Mouse (Mus musculus) liver, embryonic 12.5 days (tissue): ENCODE results near the gene Zmym6. TPM values are rescaled to one million over a fixed set of nuclear protein-coding genes. Genes with fewer than 3 reads are reported as not detected.
"Not testable (repeated sequence)": the region's sequence is repeated elsewhere in the genome, so short reads cannot be mapped to it uniquely, and the experiment has no call there.

Source experiments
- ATAC-seq: fragments of 200-750 bp; cut with Nextera tagmentation; 2 replicates; pipeline ENCODE4 v1.8.0; 2017; ENCODE audit warnings: moderate number of reproducible peaks, mild to moderate bottlenecking, moderate library complexity
- H3K27ac ChIP-seq: fragments of 300-500 bp; sonication (generic); 2 replicates; pipeline ENCODE4 v1.5.1; 2016; ENCODE audit warnings: mild to moderate bottlenecking
- H3K27me3 ChIP-seq: fragments of 300-500 bp; sonication (generic); replicated peaks from 2 replicates; pipeline ENCODE4 v1.6.1; 2016; ENCODE audit warnings: mild to moderate bottlenecking, moderate library complexity
- H3K36me3 ChIP-seq: fragments of 300-500 bp; sonication (generic); 2 replicates; pipeline ENCODE4 v1.6.1; 2016; ENCODE audit warnings: mild to moderate bottlenecking, moderate library complexity
- H3K4me1 ChIP-seq: fragments of 300-500 bp; sonication (generic); 2 replicates; pipeline ENCODE4 v1.6.1; 2016
- H3K4me2 ChIP-seq: fragments of 300-500 bp; sonication (generic); 2 replicates; pipeline ENCODE4 v1.6.1; 2016; ENCODE audit warnings: mild to moderate bottlenecking, moderate library complexity
- H3K4me3 ChIP-seq: fragments of 300-500 bp; sonication (generic); 2 replicates; pipeline ENCODE4 v1.5.1; 2016; ENCODE audit warnings: mild to moderate bottlenecking, moderate library complexity
- H3K9ac ChIP-seq: fragments of 300-500 bp; sonication (generic); 2 replicates; pipeline ENCODE4 v1.6.1; 2016; ENCODE audit warnings: mild to moderate bottlenecking, moderate library complexity
- H3K9me3 ChIP-seq: fragments of 300-500 bp; sonication (generic); replicated peaks from 2 replicates; pipeline ENCODE4 v1.6.1; 2016; ENCODE audit warnings: mild to moderate bottlenecking, moderate library complexity
- WGBS: fragments of 180-500 bp; shearing (Covaris S2); methylation state at CpG from one replicate; pipeline ENCODE4 v1.1.7; 2016; ENCODE audit not compliant: insufficient replicate concordance; 5-methylcytosine and 5-hydroxymethylcytosine counted together
- polyA plus RNA-seq: library from polyadenylated mRNA; unstranded; fragments of >200 nt; fragmentation: Nextera tagmentation; extraction: Ambion mirVana; gene quantifications from 2 replicates; pipeline ENCODE4 v1.2.1, GENCODE M21; 2016

Zmym6 gene
- polyA plus RNA-seq, 1 experiment from 2014 or later, result 5.6 TPM

DNA sequence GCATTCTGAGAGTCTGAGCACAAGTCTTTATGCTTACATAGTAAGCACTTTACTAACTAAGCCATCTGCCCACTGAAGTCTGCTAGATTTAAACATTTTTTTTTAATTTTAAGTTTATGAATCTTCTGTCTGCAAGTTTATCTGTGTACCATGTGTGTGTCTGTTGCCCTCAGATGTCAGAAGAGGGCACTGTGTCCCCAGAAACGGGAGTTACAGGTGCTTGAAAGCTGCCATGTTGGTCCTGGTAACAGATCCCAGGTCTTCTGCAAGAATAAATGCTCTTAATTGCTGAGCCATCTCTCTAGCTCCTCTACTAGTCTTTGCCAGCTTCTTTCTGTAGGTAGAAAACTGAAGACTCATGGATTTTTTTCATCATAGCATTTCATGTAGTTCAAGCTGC lies 2.3 kb upstream of the Zmym6 start:
- peaks cover 14% of the 10 kb centered on the region for H3K4me1 ChIP-seq
- ATAC-seq, result no peak
- H3K9me3 ChIP-seq, result no peaks in the 10 kb centered on the region
- no peak overlapping the region for H3K9ac ChIP-seq
- H3K36me3 ChIP-seq, result no peaks in the 10 kb centered on the region
- H3K4me2 ChIP-seq, result no peak overlapping the region
- H3K27ac ChIP-seq, result no peak overlapping the region
- 59% methylated on average over 1 of the region's 1 CpGs for WGBS
- no peaks in the 10 kb centered on the region for H3K27me3 ChIP-seq
- no peak overlapping the region for H3K4me3 ChIP-seq

DNA sequence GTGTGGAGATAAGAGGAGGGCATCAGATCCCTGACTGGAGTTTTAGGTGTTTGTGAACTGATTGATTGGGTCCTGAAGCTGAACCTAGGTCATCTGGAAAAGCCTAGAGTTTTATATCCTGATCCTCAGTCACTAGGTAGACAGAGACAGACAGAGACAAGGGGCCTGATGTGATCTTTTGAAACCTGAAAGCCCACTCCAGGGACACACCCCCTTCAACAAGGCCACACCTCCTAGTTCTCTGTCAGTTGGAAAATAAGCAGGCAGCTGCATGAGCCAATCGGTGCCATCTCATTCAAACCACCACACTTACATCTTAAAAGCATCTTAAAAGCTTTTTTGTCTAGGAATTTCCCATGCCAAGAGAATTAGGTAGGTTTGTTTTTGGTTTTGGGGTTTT lies 3.6 kb downstream of the Zmym6 start:
- H3K4me2 ChIP-seq, result no peak overlapping the region
- no peak for ATAC-seq
- H3K4me3 ChIP-seq, result no peak overlapping the region
- no peak overlapping the region for H3K27ac ChIP-seq
- peaks cover 14% of the 10 kb centered on the region for H3K4me1 ChIP-seq
- H3K9me3 ChIP-seq, result no peaks in the 10 kb centered on the region
- WGBS, result 38% methylated on average over 1 of the region's 1 CpGs
- no peak overlapping the region for H3K9ac ChIP-seq
- no peaks in the 10 kb centered on the region for H3K36me3 ChIP-seq
- no peaks in the 10 kb centered on the region for H3K27me3 ChIP-seq

- 71% methylated on average over 2 of the region's 2 CpGs for WGBS
- H3K27me3 ChIP-seq, result no peaks in the 10 kb centered on the region
- no peak overlapping the region for H3K27ac ChIP-seq
- H3K4me1 ChIP-seq, result peaks cover 2% of the 10 kb centered on the region
- no peak overlapping the region for H3K9ac ChIP-seq
- H3K4me3 ChIP-seq, result no peak overlapping the region
- H3K36me3 ChIP-seq, result peaks cover under 1% of the 10 kb centered on the region; the same call in 1 of the 2 replicates
- ATAC-seq, result no peak
- no peak overlapping the region for H3K4me2 ChIP-seq
- H3K9me3 ChIP-seq, result no peaks in the 10 kb centered on the region
Observed at GRCm38 (mm10) chr4:127083131-127083530, 5.9 kb downstream of the Zmym6 start.

GRCm38 (mm10) chr4:127085761-127086160 lies 8.6 kb downstream of the Zmym6 start:
- Histone ChIP-seq H3K9ac (no peak overlapping the region), H3K9me3 (no peaks in the 10 kb centered on the region), H3K4me1 (no peaks in the 10 kb centered on the region), H3K36me3 (peaks cover 15% of the 10 kb centered on the region), H3K27ac (no peak overlapping the region), H3K27me3 (no peaks in the 10 kb centered on the region), H3K4me2 (no peak overlapping the region), H3K4me3 (no peak overlapping the region)
- ATAC-seq, result no peak
- 66% methylated on average over 1 of the region's 1 CpGs for WGBS

DNA sequence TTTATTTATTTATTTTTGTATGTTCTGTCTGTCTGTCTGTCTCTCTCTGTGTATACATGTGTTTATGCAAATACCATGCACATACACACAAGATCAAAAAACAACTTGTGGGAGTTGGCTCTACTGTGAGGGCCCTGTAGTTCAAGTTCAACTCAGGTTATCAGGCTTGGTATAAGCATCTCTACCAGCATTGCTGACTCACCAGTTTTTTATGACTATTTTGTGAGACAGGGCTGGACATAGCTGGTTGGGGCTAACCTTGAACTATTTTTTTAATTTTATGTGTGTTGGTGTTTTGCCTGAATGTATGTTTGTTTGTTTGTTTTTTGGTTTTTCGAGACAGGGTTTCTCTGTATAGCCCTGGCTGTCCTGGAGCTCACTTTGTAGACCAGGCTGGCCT lies 14.0 kb downstream of the Zmym6 start:
- no peak for ATAC-seq
- 78% methylated on average over 1 of the region's 1 CpGs for WGBS

DNA sequence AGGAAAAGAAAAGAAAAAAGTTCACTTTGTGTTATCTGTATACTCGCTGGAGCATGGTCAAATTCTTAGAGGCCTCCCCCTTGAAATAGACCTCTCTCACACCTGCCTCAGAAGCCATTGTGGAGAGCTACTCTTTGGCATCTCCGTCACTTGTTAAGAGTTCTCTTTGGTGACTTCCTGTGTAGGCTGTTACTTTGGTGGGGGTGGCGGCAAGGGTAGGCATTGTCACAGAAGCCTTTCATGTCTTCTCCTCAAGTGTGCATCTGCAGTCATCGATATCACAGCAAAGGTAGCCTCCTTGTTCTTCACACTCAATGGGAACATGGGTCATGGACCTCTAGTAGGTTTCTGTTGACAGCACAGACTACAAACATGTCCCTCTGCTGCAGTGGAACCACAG lies 17.9 kb downstream of the Zmym6 start:
- WGBS, result 68% methylated on average over 4 of the region's 4 CpGs
- Histone ChIP-seq H3K36me3 (peaks cover 9% of the 10 kb centered on the region), H3K27ac (no peak overlapping the region), H3K9ac (no peak overlapping the region), H3K9me3 (no peaks in the 10 kb centered on the region), H3K27me3 (no peaks in the 10 kb centered on the region), H3K4me3 (no peak overlapping the region), H3K4me1 (no peaks in the 10 kb centered on the region), H3K4me2 (no peak overlapping the region)
- ATAC-seq, result no peak

More for the DNA sequence above, 14.0 kb downstream of the Zmym6 start:
- no peak overlapping the region for H3K27ac ChIP-seq
- no peak overlapping the region for H3K9ac ChIP-seq
- no peaks in the 10 kb centered on the region for H3K4me1 ChIP-seq
- no peak overlapping the region for H3K4me3 ChIP-seq
- no peak overlapping the region for H3K4me2 ChIP-seq
- peaks cover 22% of the 10 kb centered on the region for H3K36me3 ChIP-seq
- no peaks in the 10 kb centered on the region for H3K27me3 ChIP-seq
- no peaks in the 10 kb centered on the region for H3K9me3 ChIP-seq

- ATAC-seq, H3K4me3 ChIP-seq, H3K4me1 ChIP-seq, H3K9ac ChIP-seq, H3K36me3 ChIP-seq, H3K9me3 ChIP-seq, H3K27me3 ChIP-seq, H3K27ac ChIP-seq, H3K4me2 ChIP-seq: not testable (repeated sequence)
- WGBS, result 82% methylated on average over 1 of the region's 2 CpGs
Observed at GRCm38 (mm10) chr4:127099552-127099951, 22.4 kb downstream of the Zmym6 start.

- peaks cover 7% of the 10 kb centered on the region for H3K36me3 ChIP-seq
- H3K27ac ChIP-seq, result no peak overlapping the region
- ATAC-seq, result no peak
- no peak overlapping the region for H3K9ac ChIP-seq
- no peak overlapping the region for H3K4me3 ChIP-seq
- H3K4me2 ChIP-seq, result no peak overlapping the region
- H3K9me3 ChIP-seq, result no peaks in the 10 kb centered on the region
- no peaks in the 10 kb centered on the region for H3K4me1 ChIP-seq
- no peaks in the 10 kb centered on the region for H3K27me3 ChIP-seq
- WGBS, result 77% methylated on average over 4 of the region's 4 CpGs
Observed at GRCm38 (mm10) chr4:127107566-127107965, 30.4 kb downstream of the Zmym6 start.

GRCm38 (mm10) chr4:127110570-127110969 lies 33.4 kb downstream of the Zmym6 start:
- no peak overlapping the region for H3K9ac ChIP-seq
- H3K36me3 ChIP-seq, result peaks cover 7% of the 10 kb centered on the region
- no peak overlapping the region for H3K4me2 ChIP-seq
- H3K27me3 ChIP-seq, result no peaks in the 10 kb centered on the region
- H3K4me1 ChIP-seq, result no peaks in the 10 kb centered on the region
- no peak overlapping the region for H3K27ac ChIP-seq
- H3K9me3 ChIP-seq, result no peaks in the 10 kb centered on the region
- no peak for ATAC-seq
- H3K4me3 ChIP-seq, result no peak overlapping the region
- WGBS, result 58% methylated on average over 4 of the region's 4 CpGs

DNA sequence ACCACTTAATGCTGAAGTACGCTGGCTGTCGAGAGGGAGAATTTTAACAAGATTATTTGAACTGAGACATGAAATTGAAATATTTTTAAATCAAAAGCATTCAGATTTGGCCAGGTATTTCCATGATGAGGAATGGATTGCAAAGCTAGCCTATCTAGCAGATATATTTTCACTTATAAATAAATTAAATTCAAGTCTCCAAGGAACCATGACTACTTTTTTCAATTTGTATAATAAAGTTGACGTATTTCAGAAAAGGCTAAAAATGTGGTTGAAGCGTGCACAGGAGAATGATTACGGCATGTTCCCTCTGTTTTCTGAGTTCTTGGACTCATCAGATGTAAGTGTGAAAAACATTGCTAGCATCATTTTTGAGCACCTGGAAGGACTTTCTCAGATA lies 46.2 kb downstream of the Zmym6 start, which contains the start of gene Tmem35b:
TSS of gene Tmem35b (plus strand) at position 301 of the 400 bp plus-strand sequence.
- Histone ChIP-seq H3K4me1 (peaks cover 17% of the 10 kb centered on the region), H3K9ac (no peak within 1 kb of the TSS), H3K27ac (no peak within 1 kb of the TSS), H3K9me3 (no peaks in the 10 kb centered on the region), H3K4me2 (no peak within 1 kb of the TSS), H3K4me3 (no peak within 1 kb of the TSS), H3K36me3 (0 out of 2 replicates have a peak, but pooled peaks cover 3% of the 10 kb centered on the region), H3K27me3 (no peaks in the 10 kb centered on the region)
- ATAC-seq, result no peak
- 85% methylated on average over 5 of the region's 5 CpGs for WGBS

DNA sequence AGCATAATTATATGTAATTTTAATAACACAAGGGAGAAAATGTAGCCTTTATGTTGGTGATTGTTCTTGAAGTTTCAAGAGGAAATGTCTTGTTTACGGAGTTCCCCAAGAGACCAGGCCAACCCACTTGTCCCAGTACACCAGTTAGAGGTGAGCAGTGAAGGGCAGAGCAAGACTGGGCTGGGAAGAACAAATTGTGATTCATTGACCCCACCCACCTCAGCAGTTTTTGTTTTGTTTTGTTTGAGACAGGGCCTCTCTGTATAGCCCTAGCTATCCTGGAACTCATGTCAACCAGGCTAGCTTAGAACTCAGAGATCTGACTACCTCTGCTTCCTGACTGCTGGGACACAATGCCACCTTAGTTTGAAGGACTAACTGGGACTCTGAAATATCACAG lies 47.1 kb downstream of the Zmym6 start:
- Histone ChIP-seq H3K9me3 (no peaks in the 10 kb centered on the region), H3K27me3 (no peaks in the 10 kb centered on the region), H3K4me2 (no peak overlapping the region), H3K27ac (no peak overlapping the region), H3K4me1 (peaks cover 17% of the 10 kb centered on the region), H3K9ac (no peak overlapping the region), H3K4me3 (no peak overlapping the region), H3K36me3 (peaks cover 4% of the 10 kb centered on the region; the same call in 1 of the 2 replicates)
- WGBS, result 83% methylated on average over 1 of the region's 1 CpGs
- no peak for ATAC-seq

DNA sequence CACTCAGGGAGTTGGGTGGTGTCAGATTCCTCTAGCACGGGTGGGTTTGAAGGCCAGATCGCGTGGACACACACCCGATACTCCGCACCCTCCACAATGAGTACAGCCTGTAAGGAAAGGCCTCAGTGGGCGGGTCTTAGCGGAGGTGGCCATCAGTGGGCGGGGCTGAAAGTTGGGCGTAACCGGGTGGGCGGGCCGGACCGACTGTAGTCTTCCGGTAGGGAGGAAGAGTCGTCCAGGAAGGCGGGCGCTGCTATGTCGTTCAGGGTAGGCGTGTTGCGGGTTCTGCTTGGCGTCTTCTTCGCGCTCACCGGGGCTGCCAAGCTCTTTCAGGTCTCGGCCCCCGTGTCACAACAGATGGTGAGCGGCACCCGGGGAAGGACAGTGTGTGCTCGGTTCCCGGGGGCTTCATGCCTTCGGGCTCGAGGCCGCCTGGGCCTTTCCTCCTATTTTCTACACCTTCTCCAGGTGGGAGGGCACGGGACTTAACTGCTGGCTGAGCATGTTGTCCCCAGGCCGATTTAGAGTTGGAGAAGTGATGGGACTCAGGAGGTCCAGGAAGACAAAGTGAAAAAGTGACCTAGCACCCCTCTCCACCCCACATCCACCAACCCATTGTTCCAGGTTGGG lies 48.8 kb downstream of the Zmym6 start:
- peak overlapping the region; percentile 50 for H3K27ac ChIP-seq
- ATAC-seq, result peak; percentile 99
- H3K4me3 ChIP-seq, result peak overlapping the region; percentile 66
- WGBS, result 1% methylated on average over 35 of the region's 35 CpGs
- H3K27me3 ChIP-seq, result no peaks in the 10 kb centered on the region
- H3K36me3 ChIP-seq, result peaks cover 5% of the 10 kb centered on the region; the same call in 1 of the 2 replicates
- no peaks in the 10 kb centered on the region for H3K9me3 ChIP-seq
- H3K9ac ChIP-seq, result peak overlapping the region; percentile 78
- H3K4me1 ChIP-seq, result peaks cover 17% of the 10 kb centered on the region
- H3K4me2 ChIP-seq, result peak overlapping the region; percentile 91

- H3K27me3 ChIP-seq, result 0 out of 2 replicates have a peak, but pooled peaks cover 5% of the 10 kb centered on the region
- no peaks in the 10 kb centered on the region for H3K9me3 ChIP-seq
- ATAC-seq, result no peak
- WGBS, result 21% methylated on average over 1 of the region's 1 CpGs
- H3K4me1 ChIP-seq, result no peaks in the 10 kb centered on the region
- no peak overlapping the region for H3K4me2 ChIP-seq
- H3K4me3 ChIP-seq, result no peak overlapping the region
- no peak overlapping the region for H3K27ac ChIP-seq
- no peak overlapping the region for H3K9ac ChIP-seq
- no peaks in the 10 kb centered on the region for H3K36me3 ChIP-seq
Observed at GRCm38 (mm10) chr4:127134687-127135086, 57.5 kb downstream of the Zmym6 start.
